Mouse (Mus musculus): ENCODE data around the gene Cwc27. TPM values are rescaled to one million over a fixed set of nuclear protein-coding genes. Genes with fewer than 3 reads are reported as not detected.

Gene Cwc27
- polyA plus RNA-seq, 1 experiment from 2014 or later, result 31.1 TPM

DNA sequence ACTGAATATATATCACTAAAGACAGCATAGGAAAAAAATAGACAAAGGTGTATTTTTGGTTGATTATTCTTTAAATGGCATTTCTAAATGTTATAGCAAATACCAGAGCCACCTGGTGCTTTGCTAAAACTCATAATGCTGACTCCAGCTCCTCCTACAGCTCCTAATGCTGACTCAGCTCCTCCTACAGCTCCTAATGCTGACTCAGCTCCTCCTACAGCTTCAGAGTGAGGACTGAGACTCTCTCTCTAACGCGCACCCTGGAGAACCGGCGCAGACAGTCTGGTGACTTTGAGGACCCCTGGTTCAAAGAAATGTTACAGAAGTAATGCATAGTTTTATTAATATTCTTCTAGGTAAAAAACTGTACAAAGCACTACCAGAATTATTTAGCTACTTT is 74.1 kb downstream of the Cwc27 start:
- WGBS, result 89% methylated on average over 4 of the region's 4 CpGs
- Histone ChIP-seq H3K4me3 (ENCODE audit: low read depth, low read length) (no peak overlapping the region), H3K4me2 (ENCODE audit: low read length) (no peak overlapping the region), H3K4me1 (replicated peaks; ENCODE audit: control insufficient read depth, insufficient read depth, low read length) (no peaks in the 10 kb centered on the region), H3K27me3 (replicated peaks; ENCODE audit: control insufficient read depth, insufficient read depth, low read length) (no peaks in the 10 kb centered on the region), H3K9ac (ENCODE audit: low read length) (no peak overlapping the region), H3K36me3 (ENCODE audit: control insufficient read depth, insufficient read depth, low read length) (no peaks in the 10 kb centered on the region), H3K9me3 (ENCODE audit: control insufficient read depth, low read length) (no peaks in the 10 kb centered on the region), H3K27ac (ENCODE audit: low read depth) (no peak overlapping the region)
- DNase-seq (ENCODE audit: low spot score) (no peak), ATAC-seq (replicated peaks; ENCODE audit: low FRiP score, low TSS enrichment, low read depth) (no peak)

DNA sequence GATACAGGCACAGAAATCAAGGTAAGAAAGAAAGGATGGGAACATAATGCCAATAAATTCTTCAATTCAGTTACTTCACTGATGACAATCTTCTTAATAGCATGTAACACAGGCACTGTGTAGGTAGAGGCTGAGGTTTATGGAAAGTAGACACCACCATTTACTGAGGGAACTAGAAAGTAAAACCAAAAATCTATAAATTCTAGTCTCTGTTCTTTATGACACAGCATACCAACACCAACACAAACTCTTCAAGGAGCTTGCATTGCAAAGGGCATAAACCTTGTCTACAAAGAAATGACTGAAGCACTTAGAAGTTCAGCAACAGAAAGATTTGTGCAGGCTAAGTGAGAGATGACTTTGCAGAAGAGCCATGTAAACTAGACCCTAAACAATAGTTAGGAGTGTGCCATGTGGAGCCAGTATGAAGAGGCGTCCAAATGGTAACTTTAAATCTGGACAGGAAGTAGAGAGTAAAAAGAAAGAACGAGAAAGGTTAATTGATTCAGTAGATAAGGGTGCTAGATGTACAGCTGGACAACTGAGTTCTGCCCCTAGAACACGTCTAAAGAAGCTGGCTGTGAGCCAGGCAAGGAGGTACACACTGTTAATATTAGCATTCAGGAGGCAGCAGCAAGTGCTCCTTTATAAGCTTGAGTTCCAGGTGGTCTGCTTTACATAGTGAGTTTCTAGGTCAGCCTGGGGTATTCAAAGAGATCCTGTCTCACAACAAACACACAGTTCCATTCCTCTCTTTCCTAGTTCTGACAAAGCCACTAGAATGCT is 87.5 kb downstream of the Cwc27 start:
- Histone ChIP-seq H3K4me1 (replicated peaks; ENCODE audit: control insufficient read depth, insufficient read depth, low read length) (no peaks in the 10 kb centered on the region), H3K9ac (ENCODE audit: low read length) (no peak overlapping the region), H3K9me3 (ENCODE audit: control insufficient read depth, low read length) (no peaks in the 10 kb centered on the region), H3K27me3 (replicated peaks; ENCODE audit: control insufficient read depth, insufficient read depth, low read length) (no peaks in the 10 kb centered on the region), H3K4me3 (ENCODE audit: low read depth, low read length) (no peak overlapping the region), H3K36me3 (ENCODE audit: control insufficient read depth, insufficient read depth, low read length) (no peaks in the 10 kb centered on the region), H3K27ac (ENCODE audit: low read depth) (no peak overlapping the region), H3K4me2 (ENCODE audit: low read length) (no peak overlapping the region)
- ATAC-seq (replicated peaks; ENCODE audit: low FRiP score, low TSS enrichment, low read depth) (no peak), DNase-seq (ENCODE audit: low spot score) (no peak)
- 57% methylated on average over 3 of the region's 3 CpGs for WGBS

DNA sequence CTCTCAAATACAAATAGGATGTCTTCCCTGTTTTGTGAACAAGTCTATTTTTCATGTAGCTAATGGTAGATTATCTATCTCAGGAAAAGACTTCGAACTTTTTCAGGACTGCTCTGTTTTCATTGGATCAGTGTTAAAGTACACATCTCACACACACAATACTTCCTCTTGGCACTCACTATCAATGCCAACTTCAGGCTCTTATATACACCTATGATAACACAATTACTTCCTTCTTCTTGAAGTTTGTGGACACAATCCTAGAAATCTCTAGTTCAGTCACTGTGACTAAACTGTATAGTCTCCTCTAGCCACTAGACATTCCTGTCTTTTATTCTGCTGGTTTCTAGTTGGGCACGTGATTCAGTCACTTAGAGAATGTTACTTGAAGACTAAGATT is 89.3 kb downstream of the Cwc27 start:
- ATAC-seq (replicated peaks; ENCODE audit: low FRiP score, low TSS enrichment, low read depth) (no peak), DNase-seq (ENCODE audit: low spot score) (no peak)
- no peak overlapping the region for H3K27ac ChIP-seq (ENCODE audit: low read depth)
- H3K27me3 ChIP-seq (replicated peaks; ENCODE audit: control insufficient read depth, insufficient read depth, low read length), result no peaks in the 10 kb centered on the region
- no peak overlapping the region for H3K9ac ChIP-seq (ENCODE audit: low read length)
- H3K4me1 ChIP-seq (replicated peaks; ENCODE audit: control insufficient read depth, insufficient read depth, low read length), result no peaks in the 10 kb centered on the region
- no peak overlapping the region for H3K4me3 ChIP-seq (ENCODE audit: low read depth, low read length)
- WGBS, result 90% methylated on average over 2 of the region's 2 CpGs
- H3K36me3 ChIP-seq (ENCODE audit: control insufficient read depth, insufficient read depth, low read length), result no peaks in the 10 kb centered on the region
- H3K4me2 ChIP-seq (ENCODE audit: low read length), result no peak overlapping the region
- no peaks in the 10 kb centered on the region for H3K9me3 ChIP-seq (ENCODE audit: control insufficient read depth, low read length)

DNA sequence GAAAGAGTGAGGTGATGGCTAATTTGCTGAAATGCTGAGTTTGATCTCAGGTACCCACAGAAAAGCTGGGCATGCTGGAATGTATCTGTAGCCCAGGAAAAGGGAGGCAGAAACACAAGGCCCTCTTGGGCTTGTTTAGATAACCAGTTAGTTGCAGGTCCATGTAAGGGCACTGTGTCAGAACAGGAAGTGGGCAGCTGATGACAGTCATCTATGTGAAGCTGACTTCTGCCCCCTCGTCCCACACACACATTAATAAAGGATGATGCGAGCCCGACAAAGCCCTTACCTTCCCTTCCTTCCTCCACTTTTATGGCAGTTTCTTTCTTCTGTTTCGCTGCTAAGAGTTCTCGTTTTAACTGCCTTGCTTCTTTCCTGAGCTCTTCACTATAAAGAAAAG is 96.8 kb downstream of the Cwc27 start:
- H3K36me3 ChIP-seq (ENCODE audit: control insufficient read depth, insufficient read depth, low read length), result peaks cover 4% of the 10 kb centered on the region; the same call in 1 of the 2 replicates
- H3K27me3 ChIP-seq (replicated peaks; ENCODE audit: control insufficient read depth, insufficient read depth, low read length), result no peaks in the 10 kb centered on the region
- ATAC-seq (replicated peaks; ENCODE audit: low FRiP score, low TSS enrichment, low read depth) (no peak), DNase-seq (ENCODE audit: low spot score) (no peak)
- 60% methylated on average over 5 of the region's 5 CpGs for WGBS
- no peaks in the 10 kb centered on the region for H3K4me1 ChIP-seq (replicated peaks; ENCODE audit: control insufficient read depth, insufficient read depth, low read length)
- no peaks in the 10 kb centered on the region for H3K9me3 ChIP-seq (ENCODE audit: control insufficient read depth, low read length)
- H3K4me2 ChIP-seq (ENCODE audit: low read length), result no peak overlapping the region
- H3K27ac ChIP-seq (ENCODE audit: low read depth), result no peak overlapping the region
- no peak overlapping the region for H3K9ac ChIP-seq (ENCODE audit: low read length)
- H3K4me3 ChIP-seq (ENCODE audit: low read depth, low read length), result no peak overlapping the region

DNA sequence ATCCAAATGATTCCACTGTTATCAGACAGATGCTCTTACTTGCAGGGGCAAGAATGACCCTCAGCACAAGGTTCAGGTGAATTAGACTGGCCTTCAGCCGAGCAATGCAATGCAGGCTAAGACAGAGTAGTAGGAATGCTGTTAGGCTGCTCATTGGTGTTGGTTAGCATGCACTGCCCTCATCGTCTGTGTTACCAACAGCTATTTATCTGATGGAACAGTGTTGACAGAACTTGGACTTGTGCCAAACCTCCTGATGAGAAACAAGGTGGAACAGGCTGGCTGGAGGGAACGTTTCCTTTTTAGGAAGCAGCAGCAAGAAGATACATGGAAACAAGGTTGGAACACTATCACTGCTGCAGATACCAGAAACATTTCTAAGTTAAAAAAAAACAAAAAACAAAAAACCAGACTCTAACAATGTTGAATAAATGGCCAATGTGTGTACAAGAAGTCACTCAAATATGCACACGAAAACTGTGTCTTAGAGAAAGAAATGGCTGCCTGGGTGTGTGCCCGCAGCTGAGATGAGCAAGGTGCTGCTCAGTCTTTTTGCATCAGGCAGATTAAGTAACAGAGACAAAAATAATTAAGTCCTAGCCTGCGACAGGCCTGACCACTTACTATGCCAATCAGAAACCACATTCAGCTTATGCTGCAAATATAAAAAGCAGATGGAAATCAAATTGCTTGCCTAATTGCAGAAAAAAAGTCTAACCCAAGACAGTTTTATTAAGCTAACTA is 122.2 kb downstream of the Cwc27 start:
- Histone ChIP-seq H3K36me3 (ENCODE audit: control insufficient read depth, insufficient read depth, low read length) (no peaks in the 10 kb centered on the region), H3K4me1 (replicated peaks; ENCODE audit: control insufficient read depth, insufficient read depth, low read length) (peaks cover 6% of the 10 kb centered on the region; the same call in 1 of the 2 replicates), H3K4me3 (ENCODE audit: low read depth, low read length) (no peak overlapping the region), H3K9me3 (ENCODE audit: control insufficient read depth, low read length) (no peaks in the 10 kb centered on the region), H3K27me3 (replicated peaks; ENCODE audit: control insufficient read depth, insufficient read depth, low read length) (no peaks in the 10 kb centered on the region), H3K9ac (ENCODE audit: low read length) (no peak overlapping the region), H3K4me2 (ENCODE audit: low read length) (no peak overlapping the region), H3K27ac (ENCODE audit: low read depth) (peak overlapping the region; percentile 70)
- 41% methylated on average over 6 of the region's 6 CpGs for WGBS
- ATAC-seq (replicated peaks; ENCODE audit: low FRiP score, low TSS enrichment, low read depth) (no peak; the same call in 1 of the 2 replicates), DNase-seq (ENCODE audit: low spot score) (peak; percentile 54)

DNA sequence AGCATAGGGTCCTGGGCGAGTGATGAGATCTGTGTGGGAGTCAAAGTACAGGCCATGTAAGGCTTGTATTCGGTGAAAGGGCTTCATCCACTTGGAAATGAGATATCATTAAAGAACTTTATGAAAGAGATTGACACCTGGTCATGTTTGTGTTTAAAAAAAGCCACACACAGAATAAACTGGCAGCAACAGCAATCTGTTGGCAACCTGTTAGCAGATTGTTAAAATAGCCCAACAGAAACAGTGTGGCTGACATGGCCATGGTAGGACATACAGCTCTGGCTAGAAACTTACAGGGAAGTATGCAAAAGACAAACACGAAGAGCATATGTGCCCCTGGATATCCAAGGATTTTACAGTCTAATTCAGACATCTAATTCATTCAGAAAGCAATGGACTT is 124.2 kb downstream of the Cwc27 start:
- Histone ChIP-seq H3K9ac (ENCODE audit: low read length) (no peak overlapping the region), H3K4me1 (replicated peaks; ENCODE audit: control insufficient read depth, insufficient read depth, low read length) (peaks cover 6% of the 10 kb centered on the region; the same call in 1 of the 2 replicates), H3K27ac (ENCODE audit: low read depth) (no peak overlapping the region), H3K4me3 (ENCODE audit: low read depth, low read length) (no peak overlapping the region), H3K27me3 (replicated peaks; ENCODE audit: control insufficient read depth, insufficient read depth, low read length) (no peaks in the 10 kb centered on the region), H3K4me2 (ENCODE audit: low read length) (no peak overlapping the region), H3K9me3 (ENCODE audit: control insufficient read depth, low read length) (no peaks in the 10 kb centered on the region), H3K36me3 (ENCODE audit: control insufficient read depth, insufficient read depth, low read length) (no peaks in the 10 kb centered on the region)
- ATAC-seq (replicated peaks; ENCODE audit: low FRiP score, low TSS enrichment, low read depth) (no peak), DNase-seq (ENCODE audit: low spot score) (no peak)
- 74% methylated on average over 3 of the region's 3 CpGs for WGBS

DNA sequence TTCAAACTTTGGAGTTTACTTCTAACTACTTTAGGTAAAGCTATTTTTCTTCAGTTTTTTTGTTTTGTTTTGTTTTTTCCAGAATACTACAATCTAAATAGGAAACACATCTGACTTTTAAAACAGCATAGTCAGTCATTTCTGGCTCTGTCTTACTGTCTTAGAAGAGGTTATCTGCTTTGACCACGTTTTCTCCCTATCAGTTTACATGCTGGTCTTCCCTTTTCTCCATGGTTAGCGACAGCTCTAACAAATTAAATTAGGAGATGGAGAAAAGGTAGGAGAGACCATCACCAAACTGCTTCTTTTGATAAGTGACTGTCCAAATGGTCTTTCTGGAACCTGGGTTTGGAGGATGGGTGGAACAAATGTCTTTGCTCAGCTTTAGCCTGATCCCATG is 131.4 kb downstream of the Cwc27 start:
- ATAC-seq (replicated peaks; ENCODE audit: low FRiP score, low TSS enrichment, low read depth) (no peak), DNase-seq (ENCODE audit: low spot score) (no peak)
- H3K4me1 ChIP-seq (replicated peaks; ENCODE audit: control insufficient read depth, insufficient read depth, low read length), result peaks cover 5% of the 10 kb centered on the region; the same call in 1 of the 2 replicates
- no peaks in the 10 kb centered on the region for H3K9me3 ChIP-seq (ENCODE audit: control insufficient read depth, low read length)
- H3K27me3 ChIP-seq (replicated peaks; ENCODE audit: control insufficient read depth, insufficient read depth, low read length), result no peaks in the 10 kb centered on the region
- no peaks in the 10 kb centered on the region for H3K36me3 ChIP-seq (ENCODE audit: control insufficient read depth, insufficient read depth, low read length)
- no peak overlapping the region for H3K27ac ChIP-seq (ENCODE audit: low read depth)
- H3K9ac ChIP-seq (ENCODE audit: low read length), result no peak overlapping the region
- H3K4me3 ChIP-seq (ENCODE audit: low read depth, low read length), result no peak overlapping the region
- no peak overlapping the region for H3K4me2 ChIP-seq (ENCODE audit: low read length)
- WGBS, result 80% methylated on average over 2 of the region's 2 CpGs

DNA sequence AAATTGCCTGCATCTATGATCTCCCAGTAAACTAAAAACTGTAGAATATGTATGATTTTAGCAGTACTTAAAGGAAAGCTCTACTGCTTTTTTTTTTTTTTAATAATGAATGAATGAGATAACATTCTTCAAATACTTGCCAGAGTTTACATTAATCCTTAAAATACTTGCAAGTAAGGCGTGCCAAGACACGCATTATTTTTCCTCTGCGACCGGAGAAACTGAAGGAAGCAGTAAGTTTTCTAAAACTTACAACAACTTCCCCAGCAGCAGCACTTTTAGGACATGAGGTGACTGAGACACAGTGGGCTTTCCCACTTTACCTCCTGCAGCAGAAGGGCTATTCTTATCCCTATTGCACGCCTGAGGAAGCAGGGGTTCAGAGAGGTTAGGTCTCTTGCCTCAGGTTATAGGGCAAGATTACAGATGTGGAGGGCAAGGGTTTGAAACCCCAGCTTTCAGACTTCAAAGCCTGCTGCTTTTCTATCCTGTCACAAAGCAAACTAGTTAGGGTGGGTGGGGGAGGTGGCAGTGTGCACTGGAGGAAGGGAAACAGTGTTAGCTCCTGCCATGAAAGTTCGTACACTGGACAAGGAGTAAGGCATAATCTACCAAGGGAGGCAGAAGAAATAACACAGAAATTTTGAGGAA is 132.5 kb downstream of the Cwc27 start:
- Histone ChIP-seq H3K4me3 (ENCODE audit: low read depth, low read length) (no peak overlapping the region), H3K27ac (ENCODE audit: low read depth) (no peak overlapping the region), H3K36me3 (ENCODE audit: control insufficient read depth, insufficient read depth, low read length) (no peaks in the 10 kb centered on the region), H3K27me3 (replicated peaks; ENCODE audit: control insufficient read depth, insufficient read depth, low read length) (no peaks in the 10 kb centered on the region), H3K4me2 (ENCODE audit: low read length) (no peak overlapping the region), H3K4me1 (replicated peaks; ENCODE audit: control insufficient read depth, insufficient read depth, low read length) (peaks cover 5% of the 10 kb centered on the region; the same call in 1 of the 2 replicates), H3K9ac (ENCODE audit: low read length) (no peak overlapping the region), H3K9me3 (ENCODE audit: control insufficient read depth, low read length) (no peaks in the 10 kb centered on the region)
- ATAC-seq (replicated peaks; ENCODE audit: low FRiP score, low TSS enrichment, low read depth), result no peak
- WGBS, result 38% methylated on average over 6 of the region's 6 CpGs
- DNase-seq (ENCODE audit: low spot score), result no peak
